10 mouse cellular contexts compared by ENCODE assay signal in the genomic region with DNA sequence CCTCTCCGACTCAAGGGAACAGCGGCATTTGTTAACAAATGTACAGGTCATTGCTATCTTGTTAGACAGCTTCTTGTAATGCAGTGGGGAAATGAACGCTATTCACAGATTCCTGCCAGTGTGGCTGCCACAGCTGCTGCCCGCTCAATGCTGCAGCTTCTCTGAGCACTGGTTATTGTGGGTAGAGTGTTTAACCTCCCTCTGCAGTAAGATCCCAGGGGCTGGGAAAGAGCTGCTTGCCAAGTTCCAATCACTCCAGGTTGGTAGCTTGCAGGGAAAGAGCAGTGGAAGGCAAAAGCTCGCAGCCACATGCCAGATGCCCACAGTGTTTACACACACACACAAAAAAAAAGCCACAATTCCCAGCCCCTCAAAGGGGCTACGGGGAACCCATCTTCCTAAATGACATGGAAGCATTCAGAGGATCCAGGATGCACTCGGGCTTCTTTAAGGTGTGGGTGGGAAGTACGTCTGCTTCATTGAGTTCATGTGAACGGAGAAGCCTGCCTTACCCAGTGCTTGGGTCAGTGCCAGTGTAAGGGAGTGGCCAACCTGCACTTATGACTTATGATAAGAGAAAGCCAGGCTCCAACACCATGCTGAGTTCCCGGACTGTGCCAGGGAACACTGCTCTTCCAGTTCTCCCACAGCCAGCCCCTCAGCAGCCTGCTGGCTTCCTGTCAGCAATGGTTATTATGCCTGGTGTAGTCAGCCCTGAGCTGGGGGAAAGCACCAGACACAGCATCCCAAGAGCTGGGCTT. TPM values are rescaled to one million over a fixed set of nuclear protein-coding genes. Genes with fewer than 3 reads are reported as not detected.
A peak's percentile ranks its signal among the peaks of the same experiment; 100 is the strongest.
DNase-seq lines count a peak whose midpoint lies in the region; ATAC-seq lines count a peak whose summit lies in the region.
"Had no signal": no experiment of that assay in that cellular context is flagged by ENCODE, and none has a peak within 500 bp of the region (broad histone marks: within the 10 kb centered on the region; RNA-seq: fewer than 3 reads in every experiment).

No protein-coding gene starts in this region.

- H3K27me3 ChIP-seq in heart, embryonic 14.5 days (ENCODE audit: control insufficient read depth, insufficient read depth, low read length) = no peaks in the 10 kb centered on the region
- no peaks in the 10 kb centered on the region for H3K27me3 ChIP-seq in lung, embryonic 16.5 days (ENCODE audit: control insufficient read depth, insufficient read depth, low read depth, low read length)

- peaks cover 25% of the 10 kb centered on the region for H3K36me3 ChIP-seq in heart, embryonic 14.5 days (ENCODE audit: control insufficient read depth, insufficient read depth, low read length)
- H3K36me3 ChIP-seq in lung, embryonic 16.5 days (ENCODE audit: control insufficient read depth, insufficient read depth, low read length) = peaks cover 5% of the 10 kb centered on the region; the same call in 1 of the 2 replicates

- H3K27ac ChIP-seq in heart, embryonic 14.5 days (replicated peaks in 1 of 2; ENCODE audit: control insufficient read depth in 1 of 2, insufficient read depth in 1 of 2, low read depth in 2 of 2, low read length in 2 of 2) = peak overlapping the region; percentile 55 to 72
- peak overlapping the region; percentile 68 for H3K27ac ChIP-seq in lung, embryonic 16.5 days (ENCODE audit: low read length)

- peak; percentile 8 for DNase-seq in frontal cortex, postnatal 36 days (ENCODE audit: low spot score in 2 of 2)
- no peak for DNase-seq in frontal cortex, postnatal 10 days (ENCODE audit: low spot score in 2 of 2)
- peak; percentile 40 to 42 for DNase-seq in right cerebral cortex, postnatal 10 days (ENCODE audit: low spot score in 2 of 2)
- no peak for DNase-seq in right cerebral cortex, postnatal 4 days
- DNase-seq in testis, postnatal 14 days (ENCODE audit: low spot score) = peak; percentile 33
- DNase-seq in gastrocnemius, postnatal 25 days = no peak

- peak overlapping the region; percentile 5; the same call in 1 of the 2 replicates for H3K9ac ChIP-seq in heart, embryonic 14.5 days (ENCODE audit: low read length)
- H3K9ac ChIP-seq in lung, embryonic 16.5 days (ENCODE audit: low read length) = no peak overlapping the region

- 43% methylated on average over 10 of the region's 10 CpGs for WGBS in heart, embryonic 14.5 days
- 44% methylated on average over 10 of the region's 10 CpGs for WGBS in lung, embryonic 16.5 days

- peaks cover 29 to 37% of the 10 kb centered on the region in 2 experiments for H3K4me1 ChIP-seq in heart, embryonic 14.5 days (ENCODE audit: control insufficient read depth in 2 of 2, insufficient read depth in 2 of 2, low read length in 2 of 2)
- H3K4me1 ChIP-seq in lung, embryonic 16.5 days (replicated peaks; ENCODE audit: control insufficient read depth, insufficient read depth, low read length) = peaks cover 20% of the 10 kb centered on the region

- no peak overlapping the region for H3K4me3 ChIP-seq in heart, embryonic 14.5 days (ENCODE audit: control insufficient read depth in 1 of 2, insufficient read depth in 1 of 2, low read depth in 1 of 2, low read length in 2 of 2)
- no peak overlapping the region for H3K4me3 ChIP-seq in lung, embryonic 16.5 days (ENCODE audit: low read length)

- ATAC-seq in heart, embryonic 14.5 days (ENCODE audit: insufficient number of reproducible peaks, insufficient read depth, low FRiP score, low read depth) = peak; percentile 86
- peak; percentile 92 for ATAC-seq in lung, embryonic 16.5 days (ENCODE audit: low read depth)

- H3K4me2 ChIP-seq in heart, embryonic 14.5 days (ENCODE audit: low read length) = peak overlapping the region; percentile 28
- peak overlapping the region; percentile 28; the same call in 1 of the 2 replicates for H3K4me2 ChIP-seq in lung, embryonic 16.5 days (ENCODE audit: low read depth, low read length)

- H3K9me3 ChIP-seq in heart, embryonic 14.5 days (ENCODE audit: control insufficient read depth, low read length) = no peaks in the 10 kb centered on the region
- no peaks in the 10 kb centered on the region for H3K9me3 ChIP-seq in lung, embryonic 16.5 days (ENCODE audit: control insufficient read depth, low read length)

RNA-seq across cellular contexts. Expression of gene Stom, which starts 14.2 kb away (rescaled TPM):
- polyA plus RNA-seq in heart, embryonic 14.5 days (2014; fragmentation: Nextera tagmentation; extraction: Ambion mirVana) = 40.3 and 46.7 TPM in 2 replicates
- 67.1 and 75.1 TPM in 2 replicates for polyA plus RNA-seq in lung, embryonic 16.5 days (2015; fragmentation: Nextera tagmentation; extraction: Ambion mirVana)
- 10 to 100 TPM; 11.8 to 25.2 TPM for total RNA-seq in gastrocnemius, postnatal 25 days (2021)

RNA-seq across cellular contexts. Expression of gene 4930568D16Rik, which starts 44.9 kb away (rescaled TPM):
- polyA plus RNA-seq in heart, embryonic 14.5 days (2014; fragmentation: Nextera tagmentation; extraction: Ambion mirVana) = not detected in 2 replicates
- polyA plus RNA-seq in lung, embryonic 16.5 days (2015; fragmentation: Nextera tagmentation; extraction: Ambion mirVana) = not detected in 2 replicates
- total RNA-seq in gastrocnemius, postnatal 25 days (2021) = not detected
- polyA plus RNA-seq: cortical plate, adult 2 months; limb, embryonic 14.5 days had no signal

Comparison
In these comparisons a context has a peak if more than half of its experiments do, and no peak if none do; other contexts are left out.
1. DNase-seq: peak in frontal cortex, postnatal 36 days (2 of 2), right cerebral cortex, postnatal 10 days (2 of 2) and testis, postnatal 14 days (single experiment); none in frontal cortex, postnatal 10 days (0 of 2), right cerebral cortex, postnatal 4 days (single experiment) and gastrocnemius, postnatal 25 days (single experiment).